Mouse (Mus musculus): Measurements from ENCODE around the gene Bag6. TPM values are rescaled to one million over a fixed set of nuclear protein-coding genes. Genes with fewer than 3 reads are reported as not detected.

The Bag6 gene
- polyA plus RNA-seq, 1 experiment, result 202 TPM

DNA sequence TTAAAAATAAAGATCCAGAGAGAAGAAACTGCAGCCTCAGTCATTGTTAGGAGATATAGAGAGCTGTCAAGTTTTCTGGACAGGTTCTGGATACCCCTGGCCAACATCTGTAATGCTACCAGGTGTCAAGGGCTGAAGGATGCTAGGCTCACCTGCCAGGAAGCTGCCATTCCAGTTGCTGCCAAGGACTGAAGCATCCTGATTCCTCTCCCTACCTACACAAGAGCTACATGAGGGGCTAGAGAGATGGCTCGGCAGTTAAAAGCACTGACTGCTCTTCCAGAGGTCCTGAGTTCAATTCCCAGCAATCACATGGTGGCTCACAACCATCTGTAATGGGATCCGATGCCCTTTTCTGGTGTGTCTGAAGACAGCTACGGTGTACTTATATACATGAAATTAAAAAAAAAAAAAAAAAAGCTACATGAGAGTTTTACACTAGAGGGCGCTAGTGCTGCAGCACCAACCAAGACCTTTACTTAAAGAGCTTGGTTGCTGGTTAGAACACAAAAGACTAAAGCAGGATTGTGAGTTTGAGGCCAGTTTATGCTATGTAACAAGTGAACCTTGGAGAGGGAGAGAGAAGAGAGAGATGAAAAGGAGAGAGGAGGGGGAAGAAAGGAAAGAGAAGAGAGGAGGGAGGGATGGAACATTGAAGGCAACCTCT is 33.7 kb downstream of the Bag6 start:
- TF ChIP-seq MYOG (IDR thresholded peaks at IDR 0.05; ENCODE audit: control insufficient read depth, extremely low read depth, insufficient read length), result no peak
- TF ChIP-seq MAX (IDR thresholded peaks at IDR 0.05), result no peak
- TF ChIP-seq MYOD1 (IDR thresholded peaks at IDR 0.05; ENCODE audit: control insufficient read depth, insufficient read length, low read depth), result no peak
- TF ChIP-seq CEBPB (IDR thresholded peaks at IDR 0.05; ENCODE audit: low read depth), result no peak
- no peak for TF ChIP-seq FOSL1 (IDR thresholded peaks at IDR 0.05; ENCODE audit: insufficient read depth, low read length, poor library complexity, severe bottlenecking)
- no peak for TF ChIP-seq CTCF (IDR thresholded peaks at IDR 0.05; ENCODE audit: control insufficient read depth, insufficient read depth, insufficient read length)
- TF ChIP-seq USF1 (IDR thresholded peaks at IDR 0.05; ENCODE audit: low read depth), result no peak
- Histone ChIP-seq H3K36me3 (ENCODE audit: control insufficient read depth, insufficient read depth) (peaks cover 5% of the 10 kb centered on the region), H3K27me3 (ENCODE audit: control insufficient read depth, insufficient read depth, insufficient read length) (no peaks in the 10 kb centered on the region), H3K79me3 (ENCODE audit: low read depth) (peaks cover 7% of the 10 kb centered on the region), H3K79me2 (ENCODE audit: control insufficient read depth, insufficient read depth) (peaks cover 23% of the 10 kb centered on the region), H3ac (ENCODE audit: control insufficient read depth, insufficient read length, low read depth) (no peak overlapping the region), H3K4me3 (ENCODE audit: insufficient read depth, poor library complexity, severe bottlenecking) (no peak overlapping the region)

DNA sequence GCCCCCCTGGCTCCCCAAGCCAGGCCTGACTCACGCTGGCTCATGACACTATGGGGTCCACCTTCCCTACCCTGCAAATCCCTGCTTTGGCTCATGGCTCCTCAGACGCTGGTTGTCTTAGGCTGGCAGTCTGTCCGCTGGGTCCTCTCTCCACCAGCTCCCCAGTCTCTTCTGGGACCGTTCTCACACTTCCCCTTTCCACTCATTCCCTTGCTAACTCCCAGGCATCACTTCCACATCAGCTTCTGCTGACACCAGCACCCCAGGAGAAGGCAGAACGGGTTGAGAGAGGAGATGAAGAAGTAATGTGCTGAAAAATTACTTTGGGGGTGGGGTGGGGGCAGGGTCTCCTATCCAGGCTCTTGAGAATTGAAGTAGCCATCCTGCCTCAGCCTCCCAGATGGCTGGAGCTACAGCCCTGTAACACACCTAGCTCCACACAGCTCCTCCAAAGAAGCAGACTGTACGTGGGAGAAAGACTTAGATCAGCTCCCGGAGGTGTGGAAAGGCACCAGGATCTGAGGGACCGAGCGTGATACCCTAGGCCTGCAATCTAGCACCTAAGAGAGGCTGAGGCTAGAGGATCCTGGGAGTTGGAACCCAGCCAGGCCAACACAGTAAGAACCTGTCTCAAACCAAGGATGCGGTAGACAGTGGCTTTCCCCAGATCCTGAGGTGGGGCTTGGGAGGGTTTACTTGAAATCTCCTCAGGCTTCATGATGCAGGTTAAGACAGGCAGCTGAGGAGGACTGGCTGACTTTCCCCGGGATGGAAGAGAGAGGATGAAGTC is 37.7 kb downstream of the Bag6 start:
- TF ChIP-seq MYOD1 (IDR thresholded peaks at IDR 0.05; ENCODE audit: control insufficient read depth, insufficient read length, low read depth), result no peak
- no peak for TF ChIP-seq MAX (IDR thresholded peaks at IDR 0.05)
- TF ChIP-seq CEBPB (IDR thresholded peaks at IDR 0.05; ENCODE audit: low read depth), result no peak
- no peak for TF ChIP-seq USF1 (IDR thresholded peaks at IDR 0.05; ENCODE audit: low read depth)
- no peak for TF ChIP-seq CTCF (IDR thresholded peaks at IDR 0.05; ENCODE audit: control insufficient read depth, insufficient read depth, insufficient read length)
- TF ChIP-seq FOSL1 (IDR thresholded peaks at IDR 0.05; ENCODE audit: insufficient read depth, low read length, poor library complexity, severe bottlenecking), result no peak
- TF ChIP-seq MYOG (IDR thresholded peaks at IDR 0.05; ENCODE audit: control insufficient read depth, extremely low read depth, insufficient read length), result no peak
- no peaks in the 10 kb centered on the region for H3K27me3 ChIP-seq (ENCODE audit: control insufficient read depth, insufficient read depth, insufficient read length)
- H3K79me3 ChIP-seq (ENCODE audit: low read depth), result no peaks in the 10 kb centered on the region
- H3K36me3 ChIP-seq (ENCODE audit: control insufficient read depth, insufficient read depth), result no peaks in the 10 kb centered on the region
- H3K79me2 ChIP-seq (ENCODE audit: control insufficient read depth, insufficient read depth), result no peaks in the 10 kb centered on the region
- H3ac ChIP-seq (ENCODE audit: control insufficient read depth, insufficient read length, low read depth), result no peak overlapping the region
- no peak overlapping the region for H3K4me3 ChIP-seq (ENCODE audit: insufficient read depth, poor library complexity, severe bottlenecking)

- H3K4me3 ChIP-seq (ENCODE audit: insufficient read depth, poor library complexity, severe bottlenecking), result no peak overlapping the region
- no peaks in the 10 kb centered on the region for H3K79me2 ChIP-seq (ENCODE audit: control insufficient read depth, insufficient read depth)
- no peaks in the 10 kb centered on the region for H3K79me3 ChIP-seq (ENCODE audit: low read depth)
- H3ac ChIP-seq (ENCODE audit: control insufficient read depth, insufficient read length, low read depth), result no peak overlapping the region
- no peak for TF ChIP-seq MAX (IDR thresholded peaks at IDR 0.05)
- no peak for TF ChIP-seq FOSL1 (IDR thresholded peaks at IDR 0.05; ENCODE audit: insufficient read depth, low read length, poor library complexity, severe bottlenecking)
- no peak for TF ChIP-seq CTCF (IDR thresholded peaks at IDR 0.05; ENCODE audit: control insufficient read depth, insufficient read depth, insufficient read length)
- no peak for TF ChIP-seq CEBPB (IDR thresholded peaks at IDR 0.05; ENCODE audit: low read depth)
- no peaks in the 10 kb centered on the region for H3K27me3 ChIP-seq (ENCODE audit: control insufficient read depth, insufficient read depth, insufficient read length)
- no peaks in the 10 kb centered on the region for H3K36me3 ChIP-seq (ENCODE audit: control insufficient read depth, insufficient read depth)
Measured at GRCm38 (mm10) chr17:35173329-35173728, 38.4 kb downstream of the Bag6 start.

GRCm38 (mm10) chr17:35174201-35174977 is 39.4 kb downstream of the Bag6 start:
- H3K4me3 ChIP-seq (ENCODE audit: insufficient read depth, poor library complexity, severe bottlenecking), result no peak overlapping the region
- no peaks in the 10 kb centered on the region for H3K27me3 ChIP-seq (ENCODE audit: control insufficient read depth, insufficient read depth, insufficient read length)
- TF ChIP-seq FOSL1 (IDR thresholded peaks at IDR 0.05; ENCODE audit: insufficient read depth, low read length, poor library complexity, severe bottlenecking), result no peak
- no peak for TF ChIP-seq CEBPB (IDR thresholded peaks at IDR 0.05; ENCODE audit: low read depth)
- TF ChIP-seq USF1 (IDR thresholded peaks at IDR 0.05; ENCODE audit: low read depth), result no peak
- no peak for TF ChIP-seq CTCF (IDR thresholded peaks at IDR 0.05; ENCODE audit: control insufficient read depth, insufficient read depth, insufficient read length)
- TF ChIP-seq MAX (IDR thresholded peaks at IDR 0.05), result no peak
- TF ChIP-seq MYOG (IDR thresholded peaks at IDR 0.05; ENCODE audit: control insufficient read depth, extremely low read depth, insufficient read length), result no peak
- TF ChIP-seq MYOD1 (IDR thresholded peaks at IDR 0.05; ENCODE audit: control insufficient read depth, insufficient read length, low read depth), result no peak
- no peaks in the 10 kb centered on the region for H3K79me2 ChIP-seq (ENCODE audit: control insufficient read depth, insufficient read depth)
- no peak overlapping the region for H3ac ChIP-seq (ENCODE audit: control insufficient read depth, insufficient read length, low read depth)
- no peaks in the 10 kb centered on the region for H3K79me3 ChIP-seq (ENCODE audit: low read depth)
- no peaks in the 10 kb centered on the region for H3K36me3 ChIP-seq (ENCODE audit: control insufficient read depth, insufficient read depth)

DNA sequence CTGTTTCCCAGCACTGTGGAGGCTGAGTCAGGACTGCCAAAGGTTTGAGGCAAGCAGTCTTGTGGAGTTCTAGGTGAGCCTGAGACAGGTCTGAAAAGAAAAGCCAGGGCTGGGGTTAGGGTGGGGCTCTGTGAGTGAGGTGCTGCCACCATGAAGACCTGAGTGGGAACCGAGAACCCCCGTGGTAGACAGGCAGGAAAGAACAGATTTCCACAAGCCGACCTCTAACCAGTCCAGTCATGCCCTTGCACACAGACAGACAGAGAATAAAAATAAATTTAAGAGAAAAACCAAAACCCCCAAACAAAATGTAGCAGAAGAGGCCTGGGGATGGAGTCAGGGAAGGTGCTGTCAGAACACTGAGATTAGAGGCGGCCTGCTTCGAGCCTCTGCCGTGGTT is 40.4 kb downstream of the Bag6 start:
- H3K27me3 ChIP-seq (ENCODE audit: control insufficient read depth, insufficient read depth, insufficient read length), result no peaks in the 10 kb centered on the region
- no peaks in the 10 kb centered on the region for H3K79me3 ChIP-seq (ENCODE audit: low read depth)
- H3K4me3 ChIP-seq (ENCODE audit: insufficient read depth, poor library complexity, severe bottlenecking), result no peak overlapping the region
- H3K36me3 ChIP-seq (ENCODE audit: control insufficient read depth, insufficient read depth), result no peaks in the 10 kb centered on the region
- no peak overlapping the region for H3ac ChIP-seq (ENCODE audit: control insufficient read depth, insufficient read length, low read depth)
- no peak for TF ChIP-seq USF1 (IDR thresholded peaks at IDR 0.05; ENCODE audit: low read depth)
- TF ChIP-seq MYOD1 (IDR thresholded peaks at IDR 0.05; ENCODE audit: control insufficient read depth, insufficient read length, low read depth), result no peak
- TF ChIP-seq FOSL1 (IDR thresholded peaks at IDR 0.05; ENCODE audit: insufficient read depth, low read length, poor library complexity, severe bottlenecking), result no peak
- no peak for TF ChIP-seq CEBPB (IDR thresholded peaks at IDR 0.05; ENCODE audit: low read depth)
- no peak for TF ChIP-seq CTCF (IDR thresholded peaks at IDR 0.05; ENCODE audit: control insufficient read depth, insufficient read depth, insufficient read length)
- TF ChIP-seq MYOG (IDR thresholded peaks at IDR 0.05; ENCODE audit: control insufficient read depth, extremely low read depth, insufficient read length), result no peak
- TF ChIP-seq MAX (IDR thresholded peaks at IDR 0.05), result no peak
- no peaks in the 10 kb centered on the region for H3K79me2 ChIP-seq (ENCODE audit: control insufficient read depth, insufficient read depth)
